Mouse (Mus musculus) G1E (cell line): ENCODE measurements at regions not wholly inside any gene's neighbourhood (a gene's known extent, or its start where the extent isn't known, plus 50 kb on each side); places are given as distances from the start of the nearest gene placed in this dataset.

ENCODE experiments used
- CTCF ChIP-seq: IDR thresholded peaks from 2 replicates; pipeline ENCODE4 v1.5.1; 2012; ENCODE audit warnings: low read depth, low read length, inconsistent platforms, mixed read lengths
- GATA1 ChIP-seq: IDR thresholded peaks from 2 replicates; pipeline ENCODE4 v1.6.1; 2012; ENCODE audit warnings: borderline replicate concordance, low read length, inconsistent platforms, mixed read lengths
- TAL1 ChIP-seq: conservative IDR thresholded peaks from 2 replicates; pipeline ENCODE4 v1.6.1; 2012; ENCODE audit warnings: low read depth, low read length, inconsistent platforms, mixed read lengths

DNA sequence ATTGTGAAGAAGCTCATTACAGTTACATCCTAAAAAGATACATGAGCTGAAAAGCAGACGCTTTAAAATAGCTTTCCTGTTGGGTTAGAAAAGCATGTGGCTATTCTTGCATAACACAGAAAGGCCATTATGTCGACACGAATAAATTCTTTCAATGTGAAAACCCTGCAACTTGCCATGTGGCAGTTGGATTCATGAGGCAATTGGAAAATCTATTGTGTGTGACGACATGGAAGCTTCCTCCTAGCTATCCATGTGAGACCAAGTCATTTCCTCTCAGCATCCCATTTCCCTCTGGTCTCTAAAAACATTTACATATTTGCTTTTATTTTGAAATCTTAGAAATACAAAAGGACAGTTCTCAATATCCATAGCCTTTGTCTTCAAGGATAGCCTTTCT is 975.2 kb upstream of the B3galt2 start:
- TF ChIP-seq CTCF: no peak
- no peak for TF ChIP-seq TAL1
- no peak for TF ChIP-seq GATA1
